Mouse (Mus musculus) heart, adult 2 months (tissue): ENCODE data around the gene Aplf. TPM values are rescaled to one million over a fixed set of nuclear protein-coding genes. Genes with fewer than 3 reads are reported as not detected.

Experiments
- DNase-seq, 2 experiments: peaks; one replicate each; pipeline ENCODE4 v3.0.0; 2021
- H3K27ac ChIP-seq: fragments of 200-600 bp; 2 replicates; pipeline ENCODE4 v1.8.1; 2022
- H3K27me3 ChIP-seq: fragments of 200-500 bp; 2 replicates; pipeline ENCODE4 v1.6.1; 2012; ENCODE audit warnings: mild to moderate bottlenecking, low read length, inconsistent platforms, mixed read lengths; ENCODE audit not compliant: control insufficient read depth, insufficient read depth
- H3K36me3 ChIP-seq: fragments of 200-500 bp; 2 replicates; pipeline ENCODE4 v1.6.1; 2012; ENCODE audit warnings: low read length, inconsistent platforms; ENCODE audit not compliant: control insufficient read depth, insufficient read depth
- H3K4me1 ChIP-seq: fragments of 200-500 bp; 2 replicates; pipeline ENCODE4 v1.6.1; 2011; ENCODE audit warnings: low read length; ENCODE audit not compliant: control insufficient read depth, insufficient read depth
- H3K4me3 ChIP-seq: fragments of 200-600 bp; 2 replicates; pipeline ENCODE4 v1.8.1; 2022
- H3K79me2 ChIP-seq: fragments of 200-500 bp; replicated peaks from 2 replicates; pipeline ENCODE4 v1.6.1; 2012; ENCODE audit warnings: mild to moderate bottlenecking, inconsistent platforms, low read length, moderate library complexity, mixed read lengths; ENCODE audit not compliant: control insufficient read depth, insufficient read depth
- H3K9ac ChIP-seq: fragments of 200-500 bp; 2 replicates; pipeline ENCODE4 v1.6.1; 2012; ENCODE audit warnings: low read depth, mild to moderate bottlenecking, control low read depth, inconsistent platforms, low read length, mixed read lengths
- CTCF ChIP-seq: fragments of 200-600 bp; IDR thresholded peaks from 2 replicates; pipeline ENCODE4 v1.8.1; 2022; ENCODE audit warnings: antibody characterized with exemption, mild to moderate bottlenecking, moderate library complexity
- EP300 ChIP-seq: fragments of 200-500 bp; IDR thresholded peaks from 2 replicates; pipeline ENCODE4 v1.6.1; 2011; ENCODE audit warnings: low read depth, low read length, control low read depth; ENCODE audit not compliant: insufficient read depth
- POLR2A ChIP-seq: fragments of 200-500 bp; IDR thresholded peaks from 2 replicates; pipeline ENCODE4 v1.6.1; 2011; ENCODE audit warnings: mild to moderate bottlenecking, low read depth, low read length, control low read depth; ENCODE audit not compliant: insufficient read depth
- WGBS: fragments of 180-500 bp; shearing (Covaris S2); methylation state at CpG from one replicate; pipeline ENCODE4 v1.1.7; 2018; 5-methylcytosine and 5-hydroxymethylcytosine counted together
- intact Hi-C: fragments of 180-260 bp; cut with DNase I; formaldehyde crosslinking; loops from one replicate; pipeline ENCODE4 v1.15.1; 2025
- polyA plus RNA-seq: library from polyadenylated mRNA; depleted of rRNA; stranded (reverse); fragments of >200 nt; gene quantifications from 2 replicates; pipeline ENCODE4 v1.2.3, GENCODE M21; 2012
- total RNA-seq, 2 experiments: library from RNA; stranded (reverse); gene quantifications; 2 replicates each; pipeline ENCODE4 v1.2.3; 2021

Aplf gene
- total and polyA plus RNA-seq, 3 experiments, result 1.4 to 2.6 (median 2.1) TPM

GRCm38 (mm10) chr6:87680418-87680817, 8.4 kb upstream of the Aplf start:
- DNase-seq, result no peak
- intact Hi-C loops, result no loop called here
- no peaks in the 10 kb centered on the region for H3K36me3 ChIP-seq
- H3K9ac ChIP-seq, result no peak overlapping the region
- no peaks in the 10 kb centered on the region for H3K27me3 ChIP-seq
- no peaks in the 10 kb centered on the region for H3K4me1 ChIP-seq
- H3K79me2 ChIP-seq, result no peaks in the 10 kb centered on the region
- H3K27ac ChIP-seq, result no peak overlapping the region
- no peak overlapping the region for H3K4me3 ChIP-seq
- WGBS, result 58% methylated on average over 3 of the region's 3 CpGs
- no peak for TF ChIP-seq POLR2A
- no peak for TF ChIP-seq CTCF
- no peak for TF ChIP-seq EP300

GRCm38 (mm10) chr6:87672661-87673060, 668 bp upstream of the Aplf start:
- intact Hi-C loops, result loop anchor here (5.0 kb wide), 1 partner anchor 275 kb away; no protein-coding TSS in a partner anchor
- 47% methylated on average over 4 of the region's 4 CpGs for WGBS
- TF ChIP-seq EP300 (no peak), POLR2A (no peak), CTCF (no peak)

DNA sequence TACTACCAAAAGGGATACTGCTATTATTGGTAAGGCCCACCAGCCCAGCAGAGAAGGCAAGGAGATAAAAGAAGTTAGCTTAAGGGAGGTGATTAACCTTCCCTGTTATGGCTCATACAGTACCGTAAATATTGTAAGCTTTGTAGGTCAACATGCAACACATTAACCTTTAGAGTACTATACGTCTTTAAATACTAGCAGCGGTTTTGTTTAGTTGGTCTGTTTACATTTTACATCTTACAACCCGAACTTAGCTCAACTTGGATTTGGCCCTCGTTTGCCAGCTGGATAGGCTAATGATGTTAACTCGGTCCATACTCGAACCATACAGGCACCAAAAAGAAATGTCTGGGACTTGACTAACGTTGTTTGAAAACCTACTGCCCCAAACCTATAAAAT, 640 bp downstream of the Aplf start:
- intact Hi-C loops, result loop anchor here (5.0 kb wide), 1 partner anchor 274 kb away; no protein-coding TSS in a partner anchor

More at GRCm38 (mm10) chr6:87672661-87673060, 668 bp upstream of the Aplf start:
- H3K4me3 ChIP-seq, result peak overlapping the region; percentile 28
- peak overlapping the region; percentile 61; the same call in 1 of the 2 replicates for H3K27ac ChIP-seq
- H3K36me3 ChIP-seq, result 0 out of 2 replicates have a peak, but pooled peaks cover 3% of the 10 kb centered on the region
- H3K79me2 ChIP-seq, result no peaks in the 10 kb centered on the region
- H3K9ac ChIP-seq, result no peak overlapping the region
- no peaks in the 10 kb centered on the region for H3K27me3 ChIP-seq
- no peak for DNase-seq
- H3K4me1 ChIP-seq, result peaks cover 1% of the 10 kb centered on the region

GRCm38 (mm10) chr6:87669894-87670588, 2.0 kb downstream of the Aplf start:
- Histone ChIP-seq H3K27me3 (no peaks in the 10 kb centered on the region), H3K4me1 (peaks cover 1% of the 10 kb centered on the region), H3K27ac (no peak overlapping the region), H3K9ac (no peak overlapping the region), H3K4me3 (no peak overlapping the region), H3K79me2 (no peaks in the 10 kb centered on the region), H3K36me3 (0 out of 2 replicates have a peak, but pooled peaks cover 3% of the 10 kb centered on the region)
- intact Hi-C loops, result loop anchor here (1.0 to 5.0 kb wide), 2 partner anchors 204 to 273 kb away; no protein-coding TSS in a partner anchor
- 41% methylated on average over 7 of the region's 7 CpGs for WGBS
- no peak for DNase-seq
- peak; percentile 78 for TF ChIP-seq CTCF
- TF ChIP-seq EP300, result no peak
- TF ChIP-seq POLR2A, result no peak

More for the DNA sequence above, 640 bp downstream of the Aplf start:
- Histone ChIP-seq H3K27ac (peak overlapping the region; percentile 77; the same call in 1 of the 2 replicates), H3K9ac (no peak overlapping the region; the same call in 1 of the 2 replicates), H3K79me2 (no peaks in the 10 kb centered on the region), H3K4me3 (peak overlapping the region; percentile 61), H3K4me1 (peaks cover 1% of the 10 kb centered on the region), H3K27me3 (no peaks in the 10 kb centered on the region), H3K36me3 (0 out of 2 replicates have a peak, but pooled peaks cover 3% of the 10 kb centered on the region)
- DNase-seq, result no peak
- TF ChIP-seq POLR2A (no peak), EP300 (no peak), CTCF (no peak)
- 3% methylated on average over 8 of the region's 8 CpGs for WGBS

GRCm38 (mm10) chr6:87668733-87669132, 3.3 kb downstream of the Aplf start:
- WGBS, result 78% methylated on average over 3 of the region's 3 CpGs
- H3K27me3 ChIP-seq, result no peaks in the 10 kb centered on the region
- H3K27ac ChIP-seq, result no peak overlapping the region
- 0 out of 2 replicates have a peak, but pooled peaks cover 3% of the 10 kb centered on the region for H3K36me3 ChIP-seq
- H3K4me3 ChIP-seq, result no peak overlapping the region
- H3K79me2 ChIP-seq, result no peaks in the 10 kb centered on the region
- H3K9ac ChIP-seq, result no peak overlapping the region
- H3K4me1 ChIP-seq, result peaks cover 1% of the 10 kb centered on the region
- no peak for DNase-seq
- TF ChIP-seq CTCF (no peak), EP300 (no peak), POLR2A (no peak)
- intact Hi-C loops, result no loop called here

- 86% methylated on average over 8 of the region's 8 CpGs for WGBS
- no peak for DNase-seq
- H3K27me3 ChIP-seq, result no peaks in the 10 kb centered on the region
- intact Hi-C loops, result no loop called here
- H3K4me3 ChIP-seq, result no peak overlapping the region
- no peaks in the 10 kb centered on the region for H3K79me2 ChIP-seq
- no peak overlapping the region for H3K9ac ChIP-seq
- H3K36me3 ChIP-seq, result 0 out of 2 replicates have a peak, but pooled peaks cover 3% of the 10 kb centered on the region
- TF ChIP-seq CTCF, result no peak
- TF ChIP-seq EP300, result no peak
- TF ChIP-seq POLR2A, result no peak
- no peak overlapping the region for H3K27ac ChIP-seq
- peaks cover 1% of the 10 kb centered on the region for H3K4me1 ChIP-seq
These were observed 4.2 kb downstream of the Aplf start for GRCm38 (mm10) chr6:87667804-87668203.
